Mouse (Mus musculus): ENCODE measurements at regions not wholly inside any gene's neighbourhood (a gene's known extent, or its start where the extent isn't known, plus 50 kb on each side); places are given as distances from the start of the nearest gene placed in this dataset.

DNA sequence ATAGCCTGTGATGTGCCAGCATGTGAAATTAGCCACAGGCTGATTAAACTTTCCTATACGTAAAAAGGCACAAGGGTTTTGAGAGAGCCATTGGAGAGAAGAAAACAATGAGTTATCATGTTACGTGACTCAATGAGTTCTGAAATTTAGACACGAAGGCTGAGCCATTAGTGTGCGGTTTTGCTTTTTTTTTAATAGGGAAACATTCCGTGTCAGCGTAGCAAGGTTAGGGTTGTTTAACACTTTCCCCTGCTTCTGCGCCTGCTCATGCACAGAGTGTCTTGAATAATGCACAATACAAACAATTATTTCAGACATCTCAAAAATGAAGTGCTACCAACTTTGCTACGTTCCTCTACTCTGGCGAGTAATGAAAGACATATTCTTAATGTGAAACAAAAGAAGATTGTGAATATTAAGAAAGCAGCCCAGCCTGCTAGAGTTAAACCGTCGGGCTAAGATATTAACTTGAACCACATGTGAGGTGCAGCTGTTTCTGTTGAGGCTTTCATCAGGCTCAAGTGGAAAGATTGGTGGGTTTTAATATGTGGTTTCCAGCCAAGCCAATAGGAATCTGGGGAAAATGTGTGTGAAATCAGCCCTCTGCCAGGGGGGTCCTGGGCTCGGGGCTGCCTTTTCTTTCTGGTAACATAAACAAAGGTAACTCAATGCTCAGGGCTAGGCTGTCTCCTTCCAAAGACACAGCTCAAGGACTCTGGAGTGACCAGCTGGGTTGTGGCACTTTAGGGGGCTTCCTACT lies 287.2 kb downstream of the Slc4a3 start:
- DNase-seq (ENCODE audit: low spot score), result no peak

DNA sequence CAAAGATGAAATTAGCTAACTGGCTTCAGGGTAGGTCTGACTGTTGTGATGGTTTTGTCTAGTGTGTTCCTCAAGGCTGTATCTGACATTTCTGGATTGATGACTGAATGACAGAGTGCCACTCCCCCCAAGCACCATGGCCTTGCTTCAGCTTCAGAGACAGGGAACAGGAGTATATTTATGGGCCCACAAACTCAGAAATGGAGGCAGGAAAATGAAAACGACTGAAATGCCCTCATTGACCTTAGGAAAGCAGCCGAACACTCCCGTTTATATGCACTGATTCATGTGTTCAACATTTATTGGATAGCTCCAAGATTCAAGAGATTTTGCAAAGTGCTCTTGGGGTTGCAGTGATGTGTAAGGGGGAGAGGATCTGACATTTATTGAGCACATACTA lies 288.3 kb downstream of the Slc4a3 start:
- no peak for DNase-seq (ENCODE audit: low spot score)

DNA sequence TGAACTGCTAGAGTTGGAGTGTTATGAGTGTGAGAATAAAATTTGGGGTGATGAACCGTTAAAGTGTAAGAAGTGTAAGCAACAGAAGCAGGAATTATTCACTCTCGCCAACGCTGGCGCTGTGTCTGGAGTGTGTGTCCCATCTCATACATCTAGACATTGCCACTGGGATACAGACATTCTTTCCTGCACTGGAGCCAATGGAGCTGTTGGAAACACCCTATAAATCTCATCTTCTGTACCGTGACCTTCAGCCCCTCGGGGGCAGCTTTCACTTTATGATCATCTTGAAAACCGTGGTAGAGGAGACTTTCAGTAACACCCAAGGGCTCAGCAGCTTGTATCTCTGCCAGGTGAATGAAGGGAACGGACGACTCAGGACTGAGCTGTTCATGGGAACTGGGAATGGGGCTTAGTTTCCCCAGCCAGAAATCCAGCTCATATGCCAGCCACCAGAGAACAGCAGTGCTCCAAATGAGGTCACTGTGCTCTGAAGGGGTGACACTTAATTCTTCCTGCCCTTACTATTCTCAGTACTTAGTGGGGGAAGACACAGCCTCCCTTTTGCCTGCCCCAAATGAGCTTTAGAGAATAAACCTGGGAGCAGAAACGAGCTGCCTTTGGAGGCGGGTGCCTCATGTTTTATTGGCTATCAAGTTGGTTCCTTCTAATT lies 293.6 kb downstream of the Slc4a3 start:
- DNase-seq (ENCODE audit: low spot score), result no peak

DNA sequence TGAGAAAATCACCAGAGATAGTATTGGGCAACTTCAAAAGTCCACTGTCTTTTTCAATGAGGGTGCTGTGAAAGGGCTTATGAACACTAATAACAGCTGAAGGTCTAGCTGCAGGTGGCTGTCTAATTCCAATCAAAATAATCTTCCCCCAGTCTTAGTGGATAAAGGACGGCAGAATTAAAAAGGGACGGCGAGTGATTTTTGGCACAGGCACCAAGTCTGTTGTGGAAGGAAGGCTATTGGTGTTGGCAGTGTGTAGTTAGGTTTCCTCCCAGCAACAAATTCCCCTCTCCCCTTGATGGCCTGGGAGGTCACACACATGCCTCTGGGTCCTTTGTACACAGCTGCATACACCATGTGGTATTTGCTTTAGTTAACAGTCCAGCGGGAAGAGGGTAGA lies 296.3 kb downstream of the Slc4a3 start:
- DNase-seq (ENCODE audit: low spot score), result no peak

DNA sequence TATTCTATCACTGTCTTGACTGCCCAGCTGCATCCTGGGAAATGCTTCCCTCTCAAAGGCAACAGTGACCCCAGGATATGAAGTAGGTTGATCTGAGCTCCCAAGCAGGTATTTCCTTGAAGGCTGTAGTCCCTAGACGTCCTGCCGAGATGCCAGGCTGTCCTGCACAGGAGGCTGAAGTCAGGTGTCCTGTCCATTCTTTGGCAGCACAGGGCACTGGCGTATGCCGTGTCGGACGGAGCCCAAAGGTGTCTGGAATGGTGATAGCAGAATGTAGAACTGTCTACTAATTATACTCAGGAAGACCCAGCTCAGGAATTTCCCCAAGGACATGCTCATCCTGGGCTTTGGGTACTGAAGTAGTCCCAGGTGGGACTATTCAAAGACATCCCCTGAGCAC lies 297.3 kb downstream of the Slc4a3 start:
- no peak for DNase-seq (ENCODE audit: low spot score)

DNA sequence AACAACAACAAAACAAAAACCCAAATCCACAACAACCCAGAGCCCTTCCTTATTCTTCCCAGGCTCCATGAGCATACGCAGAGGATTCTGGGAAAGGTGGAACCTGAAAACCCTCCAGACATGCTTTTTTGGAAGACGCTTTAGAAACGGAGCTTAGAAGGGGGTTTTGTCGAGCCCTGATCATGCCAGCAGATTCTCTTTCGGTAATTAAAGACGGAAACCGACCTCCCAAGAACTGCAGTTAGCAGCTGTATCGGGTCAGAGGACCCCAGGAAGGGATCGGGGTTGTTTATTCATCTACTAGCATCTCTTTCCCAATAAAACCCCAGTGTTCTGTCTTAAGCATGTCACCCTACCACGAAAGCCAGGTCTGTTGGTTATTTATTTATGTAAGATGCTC lies 298.1 kb downstream of the Slc4a3 start:
- DNase-seq (ENCODE audit: low spot score), result no peak

DNA sequence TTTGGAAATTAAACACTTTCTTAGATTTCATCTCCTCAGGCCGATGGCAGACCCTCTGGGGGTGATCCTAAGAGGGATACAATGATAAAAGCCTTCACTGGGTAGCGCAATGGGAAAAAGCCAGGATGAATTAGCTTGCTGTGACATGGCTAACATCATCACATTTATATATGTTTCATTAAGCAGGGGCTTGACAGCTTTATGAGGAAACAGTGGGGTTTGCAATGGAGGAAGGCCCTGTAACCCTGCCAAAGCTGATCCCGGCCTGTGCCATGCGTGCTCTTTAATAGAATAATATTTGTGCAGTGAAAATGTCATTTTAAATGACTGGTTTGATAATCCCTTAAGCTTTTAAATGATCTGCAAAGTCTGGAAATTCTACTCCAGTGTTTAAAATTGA lies 298.5 kb downstream of the Slc4a3 start:
- no peak for DNase-seq (ENCODE audit: low spot score)

DNA sequence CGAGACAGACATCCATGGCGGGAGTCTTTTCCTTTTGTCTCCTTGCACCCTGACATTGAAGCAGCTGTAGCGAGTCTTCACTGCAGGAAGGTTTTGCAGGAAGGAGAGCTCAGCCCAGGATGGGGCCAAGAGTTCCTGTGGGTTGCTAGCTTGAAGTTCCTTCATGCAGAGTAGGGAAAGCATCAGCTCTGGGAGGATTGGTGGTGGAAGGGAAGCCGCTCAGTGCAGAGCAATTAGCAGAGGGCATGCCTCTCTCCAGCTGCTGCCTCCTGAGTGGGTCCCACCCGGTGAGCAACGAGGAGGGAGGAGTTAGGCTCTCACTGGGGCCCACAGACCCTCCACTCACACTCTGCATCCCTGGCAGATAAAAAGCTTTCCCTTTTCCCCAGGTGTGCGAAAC lies 298.9 kb downstream of the Slc4a3 start:
- no peak for DNase-seq (ENCODE audit: low spot score)

DNA sequence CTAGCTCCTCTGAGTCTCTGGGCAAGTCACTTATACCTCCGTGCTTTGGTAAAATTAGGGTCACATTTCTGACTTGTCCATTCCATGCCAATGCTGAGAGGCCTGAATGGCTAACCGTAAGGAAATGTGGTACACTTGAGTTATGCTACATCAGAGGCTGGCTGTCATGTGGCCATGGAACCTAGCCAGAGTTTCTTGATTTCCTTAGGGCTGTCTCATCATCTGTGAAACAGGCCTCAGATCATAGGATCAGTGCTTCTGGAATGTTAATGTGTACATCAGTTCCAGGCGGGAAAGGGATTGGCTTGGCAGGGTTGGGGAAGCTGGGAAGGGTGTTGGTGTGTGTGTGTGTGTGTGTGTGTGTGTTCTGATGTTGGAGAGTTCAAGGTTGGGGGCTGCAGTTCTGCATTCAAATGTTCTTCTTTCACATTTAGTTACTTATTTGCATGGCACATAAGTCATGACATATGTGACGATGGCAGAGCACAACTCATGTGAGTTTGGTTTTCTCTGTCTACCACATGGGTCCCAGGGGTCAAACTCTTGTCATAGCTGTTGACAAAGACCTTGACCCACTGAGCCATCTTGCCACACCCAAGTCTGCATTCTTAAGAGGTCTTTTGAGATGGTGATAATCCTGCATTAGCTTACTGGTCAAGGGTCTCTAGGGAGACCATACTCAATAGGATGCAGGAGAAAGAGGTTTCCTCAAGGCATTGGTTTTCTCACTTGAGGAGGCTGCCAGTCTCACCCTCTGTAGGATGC lies 299.9 kb downstream of the Slc4a3 start:
- no peak for DNase-seq (ENCODE audit: low spot score)

DNA sequence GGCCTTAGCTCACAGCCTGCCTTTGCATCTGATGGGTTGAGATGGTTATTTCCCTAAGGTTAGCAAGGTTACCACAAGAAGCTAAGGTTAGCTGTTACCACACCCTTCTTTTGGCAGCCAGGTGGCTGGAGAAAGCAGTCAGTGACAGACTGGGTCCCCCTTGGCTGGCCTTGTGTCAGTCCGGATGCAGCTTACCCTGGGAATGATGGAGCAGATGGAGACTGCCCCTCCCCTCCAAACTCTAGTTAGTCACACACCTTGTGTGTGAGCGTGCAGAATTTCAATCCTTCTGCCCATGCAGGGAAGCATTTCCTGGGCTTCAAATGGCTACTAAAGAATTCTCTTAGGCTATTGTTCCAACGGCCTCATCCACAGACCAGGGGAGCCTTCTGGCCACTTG lies 301.6 kb downstream of the Slc4a3 start:
- no peak for DNase-seq (ENCODE audit: low spot score)

DNA sequence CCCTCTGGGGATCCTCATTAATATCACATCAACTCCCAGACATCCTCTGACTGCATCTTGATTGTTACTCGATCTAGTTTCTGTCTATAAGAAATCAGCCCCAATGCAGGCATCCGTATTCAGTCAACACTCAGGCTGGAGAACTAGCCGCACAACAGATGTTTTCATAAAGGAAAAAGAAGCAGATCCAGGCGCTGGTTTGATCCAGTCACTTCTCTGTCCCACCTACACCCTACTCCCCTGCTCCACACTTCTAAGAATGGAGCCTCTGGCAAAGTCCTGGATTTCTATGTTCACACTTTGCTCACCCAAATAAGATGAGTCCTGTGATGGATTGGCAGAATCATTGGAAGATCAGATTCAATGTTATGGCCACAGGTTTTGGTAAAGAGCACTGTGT lies 302.4 kb downstream of the Slc4a3 start:
- no peak for DNase-seq (ENCODE audit: low spot score)

DNA sequence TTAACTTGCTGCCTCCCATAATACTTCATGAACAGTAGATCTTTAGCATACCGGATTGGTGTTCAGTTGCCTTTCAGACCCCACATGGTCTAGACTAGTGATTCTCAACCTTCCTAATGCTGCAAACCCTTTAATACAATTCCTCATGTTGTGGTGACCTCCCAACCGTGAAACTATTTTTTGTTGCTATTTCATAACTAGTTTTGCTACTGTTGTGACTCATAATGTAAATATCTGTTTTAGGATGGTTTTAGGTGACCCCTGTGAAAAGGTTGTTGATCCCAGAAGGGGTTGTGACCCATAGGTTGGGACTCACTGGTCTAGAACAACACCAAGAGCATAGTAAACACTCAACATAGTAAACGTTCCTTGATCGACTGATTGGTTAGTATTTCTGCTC lies 304.1 kb downstream of the Slc4a3 start:
- no peak for DNase-seq (ENCODE audit: low spot score)

DNA sequence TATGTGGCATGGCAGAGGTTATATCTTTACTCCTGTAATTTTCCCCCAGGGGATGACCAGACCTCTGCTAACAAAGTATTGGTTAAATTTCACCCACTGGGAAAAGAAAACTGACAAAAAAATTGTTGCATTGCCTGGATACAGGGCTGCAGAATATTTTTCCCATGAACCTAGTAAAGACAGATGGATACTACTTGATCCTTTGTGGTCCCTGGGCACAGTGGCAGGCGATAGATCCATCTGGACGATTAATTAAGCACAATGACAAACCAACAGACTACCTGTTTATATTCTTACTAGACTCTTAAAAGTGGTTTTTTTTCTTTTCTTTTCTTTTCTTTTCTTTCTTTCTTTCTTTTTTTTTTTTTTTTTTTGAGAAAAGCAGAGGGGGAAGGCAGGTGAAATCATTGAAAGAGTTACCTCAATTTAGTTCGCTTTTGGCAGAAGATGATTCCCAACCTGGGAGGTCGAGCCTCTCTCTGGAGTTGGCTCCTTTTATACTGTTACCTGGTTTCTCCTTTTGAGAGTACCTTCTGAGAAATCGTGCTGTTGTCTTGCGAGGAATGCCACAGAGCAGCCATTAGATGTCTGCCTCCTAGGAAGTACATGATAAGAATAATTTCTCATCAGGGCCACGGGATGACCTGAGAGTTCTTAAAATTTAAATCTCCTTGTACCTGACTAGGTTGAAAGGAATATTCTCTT lies 312.6 kb downstream of the Slc4a3 start:
- DNase-seq (ENCODE audit: low spot score), result no peak

DNA sequence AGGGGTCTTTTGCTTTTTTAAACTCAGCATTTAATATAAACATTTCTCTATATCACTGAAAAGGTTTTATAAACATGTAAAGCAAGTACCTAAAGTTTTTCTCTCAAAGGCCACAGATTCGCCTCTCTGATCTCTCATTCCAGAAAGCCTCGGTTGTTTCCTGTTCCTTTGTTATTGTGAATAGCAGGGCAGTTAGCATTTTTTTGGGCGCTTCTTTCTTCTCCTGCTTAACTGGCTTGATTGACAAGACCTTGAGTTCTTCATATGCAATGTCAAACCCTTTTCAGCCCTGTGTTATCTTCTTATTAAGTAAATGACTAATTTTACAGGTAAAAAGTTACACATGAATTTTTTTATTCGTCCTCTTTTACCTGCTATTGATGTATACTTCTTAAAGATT lies 316.7 kb downstream of the Slc4a3 start:
- no peak for DNase-seq (ENCODE audit: low spot score)

DNA sequence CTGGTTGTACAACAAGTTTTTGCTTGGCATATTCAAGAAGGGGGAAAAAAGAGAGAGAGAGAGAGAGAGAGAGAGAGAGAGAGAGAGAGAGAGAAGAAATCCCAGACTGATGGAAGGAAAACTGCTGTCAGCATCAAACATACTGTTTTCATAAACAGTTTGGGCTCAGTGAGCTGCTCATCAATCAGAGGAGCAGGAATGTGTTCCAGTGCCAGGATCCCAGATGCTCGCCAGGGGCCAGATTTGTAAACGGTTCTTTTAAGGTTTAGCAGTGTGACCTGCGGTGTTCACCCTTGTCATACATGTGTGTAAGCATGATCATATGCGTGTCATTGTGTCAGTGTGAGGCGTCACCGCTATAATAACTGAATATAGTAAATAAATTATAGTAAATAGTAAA lies 320.5 kb downstream of the Slc4a3 start:
- no peak for DNase-seq (ENCODE audit: low spot score)

DNA sequence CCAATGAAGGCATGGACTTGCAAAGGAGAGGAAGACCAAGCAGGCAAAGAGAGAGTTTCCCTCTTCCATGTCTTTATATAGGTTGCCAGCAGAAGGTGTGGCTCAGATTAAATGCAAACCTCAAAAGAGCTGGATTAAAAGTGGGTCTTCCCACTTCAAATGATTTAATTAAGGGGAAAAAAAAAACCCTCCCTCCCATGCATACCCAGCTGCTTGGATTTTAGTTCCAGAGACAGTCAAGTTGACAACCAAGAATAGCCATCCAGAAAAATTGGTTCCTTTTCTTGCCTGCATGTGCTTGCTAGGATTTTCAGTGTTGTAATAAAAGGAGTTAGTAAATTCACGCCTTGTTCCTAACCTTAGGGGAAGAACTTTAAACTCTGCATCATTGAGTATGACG lies 323.3 kb downstream of the Slc4a3 start:
- no peak for DNase-seq (ENCODE audit: low spot score)

DNA sequence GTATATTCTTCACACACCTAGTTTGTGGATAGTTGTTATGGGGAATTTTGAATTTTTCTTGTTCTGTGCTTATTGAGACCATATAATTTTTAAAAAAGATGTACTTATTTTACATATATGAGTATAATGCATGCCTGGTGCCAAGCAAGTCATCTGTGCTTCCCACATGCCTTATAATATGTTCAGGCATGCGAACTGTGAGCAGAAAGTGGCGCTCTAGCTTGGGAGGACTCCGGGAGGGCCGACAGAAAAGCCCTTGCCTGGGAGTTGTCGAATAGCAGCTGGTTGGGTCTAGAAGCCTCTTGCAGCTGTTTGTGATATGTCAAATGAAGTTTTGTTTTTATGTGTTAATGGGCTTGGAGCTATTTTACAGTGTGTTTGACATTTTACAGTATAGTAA lies 323.8 kb downstream of the Slc4a3 start:
- DNase-seq (ENCODE audit: low spot score), result no peak

DNA sequence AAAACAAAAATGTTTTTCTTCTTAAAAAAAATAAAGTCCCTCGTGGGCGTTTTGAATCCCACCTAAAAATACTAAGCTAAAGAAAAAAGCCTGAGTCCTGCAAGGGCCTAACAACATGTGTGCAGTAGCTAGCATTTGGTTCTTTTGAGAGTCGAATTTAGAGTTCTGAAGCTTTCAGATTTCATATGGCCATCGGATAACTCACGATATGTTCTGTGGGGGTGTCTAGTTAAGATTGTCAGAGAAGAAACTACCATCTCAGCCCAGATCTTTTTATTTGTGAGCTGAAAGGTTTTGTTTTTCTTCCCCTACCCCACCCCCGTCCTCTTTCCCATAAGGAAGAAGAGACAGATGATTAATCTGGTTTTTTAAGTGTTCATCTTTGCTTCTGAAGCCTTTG lies 327.8 kb downstream of the Slc4a3 start:
- no peak for DNase-seq (ENCODE audit: low spot score)

DNA sequence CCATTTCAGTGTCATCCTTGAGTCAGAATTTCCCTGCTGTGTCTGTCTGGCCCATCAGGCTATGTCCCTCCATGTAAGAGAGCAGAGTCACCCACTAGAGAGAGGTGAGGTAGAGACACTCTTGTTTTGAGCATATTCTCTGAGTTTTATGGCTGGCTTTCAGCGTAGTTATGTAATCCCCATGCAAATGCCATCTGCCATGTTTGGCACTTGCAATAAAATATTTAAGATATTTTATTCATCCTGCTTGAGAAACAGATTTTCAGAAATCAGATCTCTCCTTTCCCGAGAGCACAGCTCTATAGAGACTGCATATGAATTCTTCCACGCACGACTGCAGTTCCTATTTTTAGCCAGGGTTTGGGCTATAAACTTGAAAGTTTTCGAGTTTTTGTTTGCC lies 331.1 kb downstream of the Slc4a3 start:
- no peak for DNase-seq (ENCODE audit: low spot score)

DNA sequence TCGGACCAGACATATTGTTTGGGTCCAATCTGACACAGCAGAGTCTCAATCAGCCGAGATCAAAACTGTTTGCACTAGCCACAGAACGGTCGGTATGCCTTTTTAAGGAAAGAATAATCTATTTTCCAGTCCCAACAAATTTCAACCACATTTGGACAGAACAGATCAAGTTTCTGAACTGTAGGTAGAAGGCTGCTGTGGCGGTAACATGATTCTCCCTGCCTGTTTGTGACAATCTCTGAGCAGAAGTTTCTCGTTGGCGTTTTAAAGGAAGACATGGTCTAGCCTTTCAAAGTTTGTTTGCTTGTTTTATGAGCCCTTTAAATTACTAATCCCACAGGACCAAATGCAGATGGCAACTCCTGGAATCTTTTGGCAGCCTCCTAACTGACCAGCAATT lies 339.6 kb downstream of the Slc4a3 start:
- DNase-seq (ENCODE audit: low spot score), result no peak

DNA sequence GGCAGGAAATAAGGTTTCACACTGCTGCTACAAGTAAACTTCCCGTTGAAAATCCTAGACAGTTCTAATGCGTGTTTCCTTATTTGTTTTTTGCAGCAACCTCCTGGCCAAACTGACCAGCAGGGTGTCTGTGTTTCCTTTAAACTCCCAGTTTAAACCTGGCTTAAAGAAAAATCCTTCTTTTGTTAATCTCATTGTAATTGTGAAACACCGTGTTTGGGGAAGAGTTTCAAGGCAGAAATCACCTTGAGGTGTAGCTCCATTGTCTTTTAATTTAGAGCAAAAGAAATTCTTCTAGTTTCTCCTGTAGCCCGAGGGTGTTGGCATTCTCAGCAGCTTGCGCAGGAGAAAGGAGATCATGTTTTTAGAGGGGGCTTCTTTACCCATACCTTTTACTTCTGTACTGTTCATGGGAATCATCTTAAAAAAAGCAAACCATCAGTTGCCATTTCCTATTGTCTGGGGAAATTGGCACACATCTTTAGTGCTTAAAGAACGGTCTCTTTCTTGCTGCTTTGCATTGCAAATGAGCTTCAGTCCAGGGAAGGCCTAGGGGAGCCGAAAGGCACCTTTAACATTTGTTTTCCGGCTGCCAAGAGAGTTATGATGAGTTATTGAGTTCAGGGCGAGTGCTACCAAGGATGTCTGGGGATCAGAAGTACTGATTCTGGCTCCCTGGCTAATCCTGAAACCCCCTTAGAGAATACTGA lies 342.6 kb downstream of the Slc4a3 start:
- no peak for DNase-seq (ENCODE audit: low spot score)
